Mouse (Mus musculus) ES-E14 (cell line): ENCODE measurements around the gene Dctn1.

Experiments
- CHD2 ChIP-seq: IDR thresholded peaks from 2 replicates; pipeline ENCODE4 v1.6.1; 2014; ENCODE audit warnings: mild to moderate bottlenecking, low read depth, low read length, inconsistent platforms
- HCFC1 ChIP-seq: IDR thresholded peaks from 2 replicates; pipeline ENCODE4 v1.6.1; 2012; ENCODE audit warnings: low read length, inconsistent platforms, borderline replicate concordance; ENCODE audit not compliant: insufficient read depth
- MAFK ChIP-seq: IDR thresholded peaks from 2 replicates; pipeline ENCODE4 v1.6.1; 2014; ENCODE audit warnings: mild to moderate bottlenecking, low read depth, low read length, inconsistent platforms; ENCODE audit not compliant: insufficient read depth
- ZC3H11A ChIP-seq: IDR thresholded peaks from 2 replicates; pipeline ENCODE4 v1.6.1; 2012; ENCODE audit warnings: low read depth, mild to moderate bottlenecking, inconsistent platforms, low read length, borderline replicate concordance
- ZNF384 ChIP-seq: IDR thresholded peaks from 2 replicates; pipeline ENCODE4 v1.6.1; 2012; ENCODE audit warnings: low read depth, low read length, inconsistent platforms

DNA sequence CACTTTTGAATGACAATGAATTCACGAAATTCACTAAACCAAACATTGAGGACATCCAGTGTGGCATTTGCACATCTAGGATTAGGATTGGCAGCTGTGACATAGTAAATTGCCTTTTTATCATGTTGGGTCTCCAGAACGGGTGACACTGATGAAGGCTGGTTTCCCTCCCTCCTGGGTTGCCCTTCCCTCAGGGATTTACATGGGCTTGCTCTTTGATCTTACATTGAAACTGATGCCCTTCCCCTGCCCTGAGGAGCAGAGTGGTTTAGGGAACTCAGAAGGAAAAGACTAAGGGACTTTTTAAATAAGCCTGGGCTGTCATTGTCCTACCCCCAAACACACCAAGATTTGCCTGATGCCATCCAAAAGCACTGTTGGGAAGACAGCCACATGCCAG lies 65.8 kb downstream of the Dctn1 start:
- no peak for TF ChIP-seq MAFK
- no peak for TF ChIP-seq CHD2
- no peak for TF ChIP-seq ZNF384
- no peak for TF ChIP-seq ZC3H11A
- no peak for TF ChIP-seq HCFC1
